Mouse (Mus musculus) brain, embryonic 14.5 days (tissue): Measurements from ENCODE around the gene Lrrc46.

Experiments used
- CTCF ChIP-seq: fragments of 200-500 bp; IDR thresholded peaks from 2 replicates; pipeline ENCODE4 v1.5.1; 2012; ENCODE audit warnings: inconsistent platforms, mild to moderate bottlenecking, moderate library complexity, borderline replicate concordance; ENCODE audit not compliant: insufficient read depth, insufficient read length; ENCODE audit errors: extremely low read depth
- POLR2A ChIP-seq: fragments of 200-500 bp; IDR thresholded peaks from 2 replicates; pipeline ENCODE4 v1.6.1; 2012; ENCODE audit warnings: mild to moderate bottlenecking, inconsistent platforms, borderline replicate concordance; ENCODE audit not compliant: poor library complexity, insufficient read depth, insufficient read length, severe bottlenecking; ENCODE audit errors: extremely low read depth

GRCm38 (mm10) chr11:97021121-97021765, 20.0 kb downstream of the Lrrc46 start:
- no peak for TF ChIP-seq CTCF
- TF ChIP-seq POLR2A = no peak
